Mouse (Mus musculus) retina, postnatal 1 day (tissue): ENCODE data around the gene Srd5a1.
"Not testable (repeated sequence)": the region's sequence is repeated elsewhere in the genome, so short reads cannot be mapped to it uniquely, and the experiment has no call there.

ENCODE experiments used
- DNase-seq: peaks from one replicate; pipeline ENCODE4 v3.0.0-alpha.2; 2012

The Srd5a1 gene

GRCm38 (mm10) chr13:69623843-69624242, 12.6 kb upstream of the Srd5a1 start:
- DNase-seq = no peak

GRCm38 (mm10) chr13:69616716-69617115, 5.5 kb upstream of the Srd5a1 start:
- no peak for DNase-seq

- no peak for DNase-seq
These were observed 918 bp upstream of the Srd5a1 start for GRCm38 (mm10) chr13:69612175-69612544.

GRCm38 (mm10) chr13:69610751-69611397, 368 bp downstream of the Srd5a1 start:
- peak; percentile 47 for DNase-seq

GRCm38 (mm10) chr13:69608734-69609133, 2.5 kb downstream of the Srd5a1 start:
- no peak for DNase-seq

GRCm38 (mm10) chr13:69604670-69605069, 6.6 kb downstream of the Srd5a1 start:
- no peak for DNase-seq

- DNase-seq = no peak
These were observed 9.9 kb downstream of the Srd5a1 start for GRCm38 (mm10) chr13:69601321-69601720.

GRCm38 (mm10) chr13:69600863-69601262, 10.4 kb downstream of the Srd5a1 start:
- DNase-seq = not testable (repeated sequence)

GRCm38 (mm10) chr13:69598867-69599266, 12.4 kb downstream of the Srd5a1 start:
- DNase-seq = no peak

GRCm38 (mm10) chr13:69596515-69596914, 14.7 kb downstream of the Srd5a1 start:
- no peak for DNase-seq

GRCm38 (mm10) chr13:69595911-69596310, 15.3 kb downstream of the Srd5a1 start:
- DNase-seq = no peak

GRCm38 (mm10) chr13:69594577-69595256, 16.5 kb downstream of the Srd5a1 start:
- DNase-seq = no peak

GRCm38 (mm10) chr13:69593453-69593852, 17.8 kb downstream of the Srd5a1 start:
- DNase-seq = no peak

GRCm38 (mm10) chr13:69592226-69592625, 19.0 kb downstream of the Srd5a1 start:
- no peak for DNase-seq

- DNase-seq = no peak
These were observed 19.9 kb downstream of the Srd5a1 start for GRCm38 (mm10) chr13:69591338-69591737.

GRCm38 (mm10) chr13:69588263-69588662, 23.0 kb downstream of the Srd5a1 start:
- no peak for DNase-seq

GRCm38 (mm10) chr13:69587849-69588248, 23.4 kb downstream of the Srd5a1 start:
- no peak for DNase-seq

- no peak for DNase-seq
These were observed 24.9 kb downstream of the Srd5a1 start for GRCm38 (mm10) chr13:69586337-69586736.

GRCm38 (mm10) chr13:69585828-69586227, 25.4 kb downstream of the Srd5a1 start:
- DNase-seq = no peak

GRCm38 (mm10) chr13:69583591-69583990, 27.7 kb downstream of the Srd5a1 start:
- no peak for DNase-seq

GRCm38 (mm10) chr13:69582411-69582810, 28.8 kb downstream of the Srd5a1 start:
- no peak for DNase-seq

GRCm38 (mm10) chr13:69577181-69577834, 33.9 kb downstream of the Srd5a1 start:
- DNase-seq = no peak

- DNase-seq = no peak
These were observed 34.6 kb downstream of the Srd5a1 start for GRCm38 (mm10) chr13:69576676-69577075.

GRCm38 (mm10) chr13:69572594-69572993, 38.6 kb downstream of the Srd5a1 start:
- DNase-seq = no peak
